Mouse (Mus musculus): ENCODE measurements at regions not wholly inside any gene's neighbourhood (a gene's known extent, or its start where the extent isn't known, plus 50 kb on each side); places are given as distances from the start of the nearest gene placed in this dataset.

DNA sequence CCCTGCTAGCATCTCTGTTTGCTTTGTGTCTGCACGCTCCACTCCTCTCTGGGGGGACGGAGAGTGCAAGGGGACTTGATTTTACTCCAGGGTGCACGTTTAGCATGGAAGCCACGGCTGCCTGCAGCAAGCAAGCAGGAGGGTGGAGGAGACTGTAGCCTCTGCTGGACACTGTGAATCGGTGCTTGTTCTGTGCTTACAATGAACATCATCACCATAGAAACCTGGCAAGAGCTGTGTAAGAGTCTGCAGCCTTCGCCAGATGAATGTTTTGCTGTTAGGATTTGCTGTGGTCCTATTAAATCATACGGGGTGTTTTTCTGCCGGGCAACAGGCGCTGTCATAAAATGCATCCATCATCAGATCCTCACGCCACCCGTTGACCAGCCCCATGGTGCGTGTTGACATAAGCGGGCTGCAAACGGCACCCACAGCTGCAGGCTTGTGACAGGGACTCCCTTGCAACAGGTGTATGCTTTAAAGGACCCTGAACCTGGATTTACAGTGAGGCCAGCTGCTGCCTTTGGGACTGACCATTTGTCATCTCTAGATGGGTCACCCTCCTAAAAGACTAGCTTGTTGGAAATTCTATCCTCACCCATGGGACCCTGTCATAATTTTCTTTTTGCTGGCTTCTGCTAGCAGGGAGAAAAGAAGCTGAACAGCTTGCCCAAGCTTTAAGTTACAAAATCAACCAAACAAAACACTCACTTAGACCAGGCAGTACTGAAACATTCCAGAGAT is 308.5 kb downstream of the Gadd45g start:
- DNase-seq = peak; percentile 78

DNA sequence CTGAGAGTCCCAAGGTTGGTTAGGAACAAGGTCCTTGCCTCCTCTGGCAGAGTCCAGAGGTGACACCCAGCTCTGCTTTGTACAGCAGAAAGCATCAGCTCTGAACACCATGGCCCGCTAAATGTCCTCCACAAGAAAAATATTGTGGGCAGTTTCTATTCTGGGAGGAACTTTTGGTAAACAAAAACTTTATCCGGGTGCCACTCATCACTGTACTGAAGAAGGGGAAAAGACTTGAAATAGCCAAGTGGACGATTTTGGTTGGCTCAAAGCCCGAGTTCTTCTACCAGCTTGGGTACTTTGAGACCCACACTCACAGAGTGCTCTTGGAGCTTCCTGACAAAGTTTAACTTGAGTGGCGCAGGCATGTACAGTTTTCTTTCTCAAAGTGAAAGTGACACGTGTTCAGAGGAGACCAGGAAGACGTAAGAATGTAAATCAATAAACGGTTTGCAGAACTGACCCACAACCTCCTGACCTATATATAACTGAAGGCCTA is 309.2 kb downstream of the Gadd45g start:
- DNase-seq = no peak

DNA sequence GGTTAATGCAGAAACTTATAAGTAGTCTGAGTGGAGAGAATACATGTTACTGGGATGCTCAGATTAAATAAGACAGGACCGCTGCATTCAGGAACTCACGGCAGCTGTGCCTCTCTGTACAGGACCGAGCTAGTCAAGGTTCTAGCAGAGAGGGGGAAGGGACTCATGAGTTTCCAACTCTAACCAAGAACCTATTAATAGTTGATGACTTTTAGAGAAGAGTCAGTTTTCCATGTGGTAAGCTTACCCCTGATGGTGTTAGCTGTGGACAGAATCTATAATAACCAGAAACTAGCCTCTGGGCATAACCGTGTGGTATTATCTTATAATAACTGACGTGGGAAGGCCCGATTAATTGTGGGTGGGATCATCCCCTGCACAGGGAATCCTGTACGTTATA is 316.2 kb downstream of the Gadd45g start:
- DNase-seq = no peak

DNA sequence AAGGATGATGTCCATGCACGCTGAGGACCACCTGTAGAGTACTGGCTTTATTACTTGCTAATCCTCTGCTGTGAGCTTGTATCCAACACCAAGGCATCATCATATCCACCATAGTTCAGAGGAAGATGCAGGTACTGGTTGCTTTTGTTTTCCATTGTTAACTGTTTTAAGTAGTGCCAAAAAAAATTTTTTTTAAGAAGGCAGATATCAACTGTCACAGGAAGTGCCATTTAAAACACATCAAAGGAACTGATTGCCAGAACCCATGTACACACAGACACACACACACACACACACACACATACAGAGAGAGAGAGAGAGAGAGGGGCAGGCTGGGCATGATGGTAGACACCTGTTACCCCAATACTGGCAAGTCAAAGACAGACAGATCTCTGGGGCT is 319.1 kb downstream of the Gadd45g start:
- no peak for DNase-seq

DNA sequence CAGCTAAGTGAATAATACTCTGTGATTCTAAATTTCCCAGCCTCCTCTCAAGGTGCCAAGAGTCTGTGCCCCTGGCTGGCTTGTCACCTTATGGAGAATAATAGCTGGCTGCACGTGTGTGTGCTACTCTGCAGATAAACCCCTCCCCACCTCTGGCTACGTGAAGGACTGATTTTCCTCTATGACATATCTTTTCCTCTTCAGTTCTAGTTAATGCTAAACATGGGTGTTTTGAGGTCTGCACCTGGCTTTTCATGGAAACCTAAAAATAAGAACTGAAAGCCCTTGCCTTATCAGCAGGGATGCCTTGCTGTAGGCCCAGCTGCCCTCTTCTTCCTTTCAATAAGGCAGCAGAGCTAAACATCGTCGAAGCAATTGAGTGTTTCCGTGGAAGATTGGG is 321.5 kb downstream of the Gadd45g start:
- no peak for DNase-seq

DNA sequence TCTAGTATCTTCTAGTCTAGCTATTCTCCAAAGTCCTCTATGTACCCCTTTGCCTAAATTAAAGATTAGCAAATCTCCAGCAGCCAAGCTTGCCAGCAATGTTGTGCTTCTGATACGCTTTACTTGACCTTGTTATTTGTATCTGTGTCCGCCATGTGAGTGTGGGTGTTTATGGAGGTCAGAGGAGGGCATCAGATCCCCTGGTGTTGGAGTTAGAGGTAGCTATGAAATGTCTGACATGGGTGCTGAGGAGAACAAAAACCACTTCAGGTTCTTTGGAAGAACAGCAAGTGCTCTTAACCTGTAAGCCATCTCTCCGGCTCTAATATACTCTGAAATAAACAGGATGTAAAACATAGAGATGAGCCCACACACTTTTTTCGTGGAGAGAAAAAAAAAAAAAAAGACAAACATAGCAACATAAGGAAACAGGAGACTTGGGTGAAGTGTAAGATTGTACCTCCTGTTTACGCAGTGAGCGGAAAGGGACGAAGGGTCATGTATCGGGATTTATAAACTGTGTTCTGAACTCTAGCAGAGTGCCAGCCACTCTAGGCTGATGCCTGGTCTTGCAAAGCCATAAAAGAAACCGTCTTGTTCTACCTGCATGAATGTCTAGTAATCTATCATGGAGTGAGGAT is 326.3 kb downstream of the Gadd45g start:
- DNase-seq = no peak

DNA sequence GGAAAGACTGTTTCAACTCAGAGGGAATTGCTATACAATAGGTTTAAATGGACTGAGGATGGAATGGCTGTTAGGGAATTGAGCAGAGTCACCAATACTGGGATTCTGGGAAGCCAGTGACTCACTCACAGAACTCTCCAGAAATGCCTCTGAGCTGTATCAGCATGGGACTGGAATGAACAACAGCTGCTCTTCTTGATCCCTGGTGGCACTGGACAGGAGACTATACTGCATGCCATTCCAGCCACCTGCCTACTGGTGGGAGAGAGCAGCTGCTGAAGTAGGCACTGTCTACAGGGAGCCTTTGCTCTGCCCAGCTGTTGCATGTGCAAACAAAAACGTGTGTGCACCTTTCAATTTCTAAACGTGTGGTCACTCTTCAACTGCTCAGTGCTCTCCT is 329.2 kb downstream of the Gadd45g start:
- DNase-seq = no peak

DNA sequence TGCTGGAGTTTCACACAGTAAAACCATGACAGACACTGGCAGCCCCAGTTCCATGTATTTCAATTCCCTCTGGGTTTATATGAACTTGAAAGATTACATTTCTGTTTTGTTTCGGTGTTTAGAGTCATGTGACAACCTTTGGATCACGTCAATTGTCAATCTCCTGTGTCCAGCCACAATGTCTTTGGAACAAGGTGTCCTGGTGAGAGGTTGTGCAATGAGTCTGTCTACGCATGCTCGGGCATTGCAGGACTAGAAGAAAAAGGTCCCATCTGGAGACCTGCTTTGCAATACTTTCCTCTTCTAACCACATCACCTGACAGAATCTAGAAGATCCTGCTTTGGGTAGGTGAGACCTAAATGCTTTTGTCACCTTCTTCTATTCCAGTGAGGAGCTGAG is 333.5 kb downstream of the Gadd45g start:
- no peak for DNase-seq

DNA sequence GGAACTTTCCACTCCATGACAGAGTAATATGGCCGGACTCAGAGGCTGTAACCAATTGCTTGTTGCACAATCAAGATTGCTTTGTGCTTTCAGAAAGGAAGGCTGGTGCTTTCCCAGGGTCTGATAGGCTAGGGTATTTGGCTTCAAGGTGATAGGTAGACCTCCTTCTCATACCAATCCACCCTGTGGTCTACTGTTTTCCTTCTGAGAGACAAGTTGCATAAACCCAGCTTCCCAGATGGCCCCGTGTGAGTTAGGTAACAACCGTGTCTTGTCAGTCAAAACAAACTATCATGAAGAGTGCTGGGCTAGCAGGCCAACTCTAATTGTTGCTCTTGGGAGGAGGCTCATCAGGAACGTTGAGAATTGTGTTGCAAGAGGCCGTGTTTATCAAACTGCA is 337.2 kb downstream of the Gadd45g start:
- DNase-seq = no peak

DNA sequence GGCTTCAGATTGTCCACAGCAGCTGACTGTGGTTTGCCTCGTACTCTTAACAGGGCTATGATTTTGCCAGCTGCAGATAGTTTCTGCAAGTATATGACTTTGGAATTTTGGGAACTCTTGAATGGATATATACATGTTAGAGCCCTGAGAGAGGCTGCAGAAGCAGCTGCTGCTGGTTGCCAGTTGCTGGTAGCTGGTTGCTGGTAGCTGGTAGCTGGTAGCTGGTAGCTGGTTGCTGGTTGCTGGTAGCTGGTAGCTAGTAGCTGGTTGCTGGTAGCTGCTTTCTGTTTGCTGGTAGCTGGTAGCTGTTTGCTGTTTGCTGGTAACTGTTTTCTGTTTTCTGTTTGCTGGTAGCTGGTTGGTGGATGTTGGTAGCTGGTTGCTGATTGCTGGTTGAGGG is 339.1 kb downstream of the Gadd45g start:
- no peak for DNase-seq

DNA sequence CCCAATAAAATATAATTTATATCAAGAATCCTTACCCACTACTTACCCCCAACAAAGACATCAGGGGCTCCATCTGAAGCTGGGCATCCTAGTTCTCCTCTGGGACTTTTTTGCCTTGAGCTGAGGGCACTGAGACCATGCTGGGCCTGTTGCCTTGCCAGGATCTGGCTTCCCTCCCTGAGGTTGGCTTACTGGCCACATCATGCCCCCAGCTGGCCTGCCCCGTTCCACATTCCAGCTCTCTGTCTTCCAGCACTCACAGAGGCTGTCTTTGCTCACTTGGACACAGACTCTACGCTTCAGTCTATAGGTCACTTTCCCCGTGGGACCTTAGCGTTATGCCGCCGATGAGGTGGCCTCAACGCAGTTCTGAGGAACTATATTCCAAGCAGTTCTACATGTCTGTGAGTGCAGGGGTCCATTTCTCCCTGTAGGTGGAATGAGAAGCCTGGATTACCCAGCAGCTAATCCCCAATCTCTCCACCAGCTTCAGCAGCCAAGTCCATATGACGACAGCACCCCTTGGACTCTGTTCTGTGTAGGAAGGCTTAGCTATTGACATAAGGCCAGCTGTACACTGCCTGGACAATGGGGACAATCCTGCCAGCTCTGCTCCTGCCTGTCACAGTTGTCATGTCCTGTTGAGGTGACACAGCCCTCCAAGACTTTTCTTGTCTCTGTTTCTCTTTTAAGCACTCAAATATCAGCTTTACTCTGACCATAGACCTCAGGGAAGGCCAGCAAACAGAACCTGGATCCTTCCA is 341.5 kb downstream of the Gadd45g start:
- no peak for DNase-seq

DNA sequence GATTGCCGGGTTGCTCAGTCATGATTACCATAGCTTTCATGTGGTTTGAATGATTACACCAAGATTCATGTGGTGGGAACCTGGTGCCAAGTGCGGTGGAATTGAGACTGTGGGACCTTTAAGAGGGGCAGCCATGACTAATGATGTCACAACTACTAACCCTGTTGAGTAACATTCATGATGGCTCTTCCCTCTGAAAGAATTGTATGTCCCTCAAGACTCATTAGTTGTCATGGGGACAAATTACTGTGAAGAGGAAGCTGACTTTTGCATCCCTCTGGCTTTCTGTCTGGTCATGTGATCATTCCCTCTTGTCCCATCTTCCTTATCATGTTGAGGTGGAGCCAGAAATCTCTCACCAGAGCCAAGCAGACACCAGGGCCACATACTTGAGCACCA is 342.1 kb downstream of the Gadd45g start:
- DNase-seq = no peak

DNA sequence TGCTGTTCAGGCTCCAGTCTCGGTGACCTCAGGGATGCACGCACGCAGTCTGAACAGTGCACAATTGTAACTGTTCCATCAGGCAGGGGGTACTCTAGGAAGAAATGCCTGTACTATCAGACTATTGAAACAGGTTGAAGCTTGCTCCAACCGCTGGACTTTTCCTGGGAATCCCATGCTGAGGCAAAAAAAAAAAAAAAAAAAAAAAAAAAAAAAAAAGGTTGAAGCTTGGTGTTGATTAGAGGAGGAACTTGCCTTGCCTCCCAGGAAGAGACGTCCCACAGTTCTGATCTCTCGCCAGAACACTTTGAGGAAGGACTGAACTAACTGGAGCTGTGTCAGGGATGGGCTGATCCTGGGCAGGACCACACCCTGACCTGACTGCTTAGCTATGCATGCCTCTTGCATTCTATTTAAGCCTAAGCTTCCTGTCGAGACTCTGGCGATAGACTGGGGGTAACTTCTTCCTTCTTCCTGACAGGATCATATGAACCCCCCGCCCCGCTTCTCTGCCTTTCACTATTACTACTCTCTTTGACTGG is 341.6 kb downstream of the Diras2 start:
- DNase-seq = no peak

DNA sequence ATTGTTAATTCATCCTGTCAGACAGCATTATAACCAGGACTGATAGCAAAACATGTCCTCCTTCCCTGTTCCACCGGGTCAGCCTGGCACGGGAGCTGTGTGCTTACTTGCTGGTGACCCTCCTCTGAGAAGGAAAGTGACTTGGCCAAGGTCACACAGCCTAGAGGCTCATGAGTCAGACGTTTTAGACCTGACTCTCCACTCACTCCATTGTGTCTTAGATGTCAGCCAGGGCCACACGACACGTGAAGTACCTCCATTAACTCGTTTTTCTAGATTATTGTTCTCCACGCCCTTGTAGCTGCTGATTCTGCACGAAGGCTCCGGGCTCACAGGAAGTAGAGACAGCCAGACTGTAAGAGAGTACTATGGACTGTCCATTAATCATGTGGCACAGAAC is 340.8 kb downstream of the Diras2 start:
- no peak for DNase-seq

DNA sequence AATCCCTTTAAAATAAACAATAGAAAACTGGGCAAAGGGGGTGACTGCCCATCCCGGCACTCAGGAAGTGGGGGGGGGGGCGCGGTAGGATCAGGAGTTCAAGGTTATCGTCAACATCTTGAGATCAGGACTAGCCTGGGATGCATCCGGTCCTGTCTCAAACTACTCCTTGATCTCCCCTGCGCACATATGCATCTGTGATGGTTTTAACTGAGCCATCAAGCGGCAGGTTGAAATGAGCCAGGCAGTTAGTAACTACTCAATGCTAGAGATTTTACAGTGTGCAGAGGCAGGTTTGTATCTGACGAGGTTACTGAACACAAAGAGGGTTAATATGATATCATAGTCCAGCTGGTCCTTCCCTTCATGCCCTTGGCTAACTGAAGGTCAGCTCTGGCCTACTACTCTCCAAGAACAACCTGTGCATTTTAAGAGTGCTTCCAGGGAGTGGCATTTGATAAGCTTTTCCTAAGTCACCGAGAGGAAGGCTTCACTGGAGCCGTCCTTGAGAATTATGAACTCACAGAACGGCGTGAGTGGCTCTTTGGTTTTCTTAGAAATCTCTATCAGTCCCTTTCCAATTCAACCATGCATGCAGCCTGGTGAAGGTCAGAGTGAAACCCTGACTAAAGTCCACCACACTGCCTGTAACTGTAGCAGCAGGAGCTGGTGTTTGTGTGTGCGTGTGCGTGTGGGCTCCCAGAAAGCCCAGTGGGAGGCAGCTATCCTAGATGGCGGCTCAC is 340.1 kb downstream of the Diras2 start:
- DNase-seq = no peak

DNA sequence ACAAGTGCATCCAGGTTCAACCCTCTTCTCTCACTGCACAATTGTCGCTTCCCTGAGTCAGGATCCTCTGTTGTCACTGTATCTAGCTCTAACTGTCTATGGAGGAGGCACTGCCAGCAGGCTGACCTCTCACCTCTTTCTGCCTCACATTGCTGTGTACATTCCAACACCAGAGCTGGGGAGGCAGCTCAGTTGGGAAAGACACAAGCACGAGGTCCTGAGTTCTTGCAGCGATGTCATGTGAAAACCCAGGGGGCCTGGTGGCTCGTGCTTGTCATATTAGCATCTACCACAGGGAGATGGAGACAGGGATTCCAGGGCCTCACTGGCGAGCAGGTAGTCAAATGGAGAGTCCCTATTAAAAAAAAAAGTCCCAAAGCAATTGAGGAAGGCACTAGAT is 334.2 kb downstream of the Diras2 start:
- no peak for DNase-seq

DNA sequence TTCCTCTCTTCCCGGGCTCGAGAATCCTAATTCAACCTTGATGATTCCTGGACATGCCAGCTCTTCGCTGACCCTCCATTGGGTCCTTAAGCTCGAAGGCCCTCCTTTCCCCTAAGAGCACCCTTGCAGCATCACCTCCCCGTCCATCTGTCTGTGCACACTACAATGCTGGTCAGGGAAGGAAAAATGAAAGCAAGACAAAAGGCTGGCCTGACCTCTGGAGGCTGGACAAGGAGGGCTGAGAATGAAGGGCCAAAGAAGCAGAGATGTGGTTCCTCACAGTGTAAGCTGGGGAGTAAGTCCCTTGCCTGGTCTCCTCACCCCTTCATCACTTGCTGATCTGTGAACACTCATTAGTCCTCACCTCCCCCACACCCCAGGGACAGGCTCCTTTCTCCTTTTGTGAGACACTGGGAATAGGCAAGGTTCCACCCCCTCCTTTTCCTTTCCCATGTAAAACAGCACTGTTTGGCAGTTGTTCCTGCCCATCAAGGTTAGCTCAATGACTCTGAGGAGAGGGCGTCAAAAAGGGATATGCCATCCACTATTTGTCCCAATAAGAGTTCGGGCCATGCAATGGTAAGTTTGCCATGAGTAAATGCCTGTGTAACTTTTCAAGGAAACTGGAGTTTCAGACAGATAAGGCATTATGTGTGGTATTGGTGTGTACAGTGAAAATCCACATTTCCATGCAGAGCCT is 332.3 kb downstream of the Diras2 start:
- no peak for DNase-seq

DNA sequence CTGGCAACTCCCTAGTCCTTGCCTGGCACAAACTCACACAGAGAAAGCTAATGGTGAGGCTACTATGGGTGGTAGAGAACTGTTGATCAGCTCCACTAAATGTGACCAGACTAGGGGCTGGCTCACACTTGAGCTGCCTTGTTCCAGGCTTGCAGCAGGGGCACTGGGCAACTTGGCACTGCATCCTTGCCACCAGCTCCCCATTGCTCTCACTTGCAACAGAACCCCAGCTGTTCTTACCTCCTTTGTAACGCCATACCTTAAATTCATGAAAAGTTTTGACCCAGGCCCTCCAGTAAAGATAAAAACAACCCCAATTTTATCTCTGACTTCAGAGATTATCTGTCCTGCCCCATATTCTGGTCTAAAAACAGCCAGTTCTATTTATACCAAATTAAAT is 328.7 kb downstream of the Diras2 start:
- DNase-seq = no peak

DNA sequence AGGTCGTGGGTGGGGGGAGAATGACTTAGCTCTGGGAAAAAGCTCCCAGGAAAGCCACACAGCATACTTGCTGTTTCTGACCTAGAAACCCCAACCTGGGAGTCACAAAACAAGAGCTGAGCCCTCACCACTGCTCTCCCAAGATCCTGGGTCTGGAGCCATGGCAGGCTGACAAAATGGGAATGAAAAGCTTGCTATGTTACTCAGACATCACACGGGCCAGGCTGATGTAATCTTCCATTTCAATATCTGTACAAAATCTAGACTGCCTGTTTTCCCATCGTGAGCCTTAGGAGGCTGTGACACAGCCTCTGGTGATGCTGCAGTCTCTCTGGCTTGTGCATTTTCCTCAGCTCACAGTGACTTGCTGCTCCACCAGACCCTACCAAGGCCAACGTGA is 325.1 kb downstream of the Diras2 start:
- no peak for DNase-seq

DNA sequence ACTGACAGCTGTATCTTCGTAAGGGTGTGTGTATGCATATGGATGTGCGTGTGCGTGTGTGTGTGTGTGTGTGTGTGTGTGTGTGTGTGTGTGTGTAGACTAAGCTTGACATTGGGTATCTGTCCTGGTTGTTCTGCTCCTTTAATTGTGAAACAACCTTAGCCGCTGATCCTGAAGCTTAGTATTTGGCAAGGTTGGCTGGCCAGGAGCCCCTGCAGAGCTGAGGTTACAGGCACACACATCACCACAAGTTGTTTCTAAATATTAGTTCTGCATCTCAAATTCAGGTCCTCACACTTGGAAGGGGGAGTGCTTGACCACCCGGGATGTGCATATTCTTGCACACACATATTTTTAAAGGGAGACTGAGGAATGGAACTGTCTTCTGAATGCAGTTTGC is 314.7 kb downstream of the Diras2 start:
- DNase-seq = no peak

DNA sequence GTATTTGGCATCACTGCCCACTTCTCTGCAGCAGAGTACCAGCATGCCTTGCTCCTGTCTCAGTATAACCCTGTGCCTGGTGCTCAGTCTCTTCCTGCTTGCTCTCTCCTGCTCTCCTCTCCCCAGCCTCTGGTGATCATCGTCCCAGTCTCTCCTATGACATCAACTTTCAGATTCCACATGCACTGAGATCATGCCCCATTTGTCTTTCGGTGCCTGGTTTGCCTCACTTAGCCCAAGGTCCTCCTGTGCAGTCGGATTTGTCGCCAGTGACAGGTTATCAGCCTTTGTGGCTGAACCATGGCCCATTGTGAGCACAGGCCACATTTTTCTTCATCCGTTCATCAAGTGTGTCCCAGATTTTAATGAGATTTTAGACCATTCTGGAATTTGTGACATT is 314.0 kb downstream of the Diras2 start:
- DNase-seq = no peak

DNA sequence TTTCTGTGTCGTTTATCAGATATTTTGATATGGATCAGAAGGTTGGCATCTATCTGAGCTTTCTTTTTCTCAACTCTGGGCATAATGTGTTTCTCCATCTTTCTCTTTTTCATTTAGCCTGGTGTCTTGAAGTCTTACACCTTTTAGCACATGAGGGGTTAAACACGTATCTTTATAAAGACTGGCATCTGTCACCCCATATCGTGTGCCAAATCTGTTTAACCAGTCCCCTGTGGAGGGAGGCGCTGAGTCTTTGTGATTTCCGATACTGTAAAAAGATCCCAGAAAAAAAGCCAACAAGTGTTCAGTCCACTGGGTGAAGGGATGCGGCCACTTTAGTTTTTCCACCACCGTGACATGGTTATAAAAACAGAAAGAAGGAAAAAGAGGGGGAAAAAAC is 313.3 kb downstream of the Diras2 start:
- DNase-seq = no peak
